Mouse (Mus musculus): ENCODE data around the gene Tex52.

- TF ChIP-seq GATA1 (IDR thresholded peaks at IDR 0.05; ENCODE audit: borderline replicate concordance, low read length) (no peak), FLI1 (IDR thresholded peaks at IDR 0.05; ENCODE audit: low read length) (no peak)
Observed at GRCm38 (mm10) chr6:128341956-128342723, 33.1 kb upstream of the Tex52 start.
